Mouse (Mus musculus): Measurements from ENCODE around the gene Ddi2. TPM values are rescaled to one million over a fixed set of nuclear protein-coding genes. Genes with fewer than 3 reads are reported as not detected.
A peak's percentile ranks its signal among the peaks of the same experiment; 100 is the strongest.

Ddi2 gene
- polyA plus RNA-seq, 1 experiment from 2014 or later: 16.8 TPM

GRCm38 (mm10) chr4:141682706-141683230 is 40.5 kb downstream of the Ddi2 start:
- TF ChIP-seq EP300 (IDR thresholded peaks at IDR 0.05) (no peak), CTCF (IDR thresholded peaks at IDR 0.05) (no peak)
- Histone ChIP-seq H3K27ac (ENCODE audit: low read length) (no peak overlapping the region), H3K9ac (replicated peaks; ENCODE audit: low read depth) (no peak overlapping the region), H3K36me3 (ENCODE audit: insufficient read depth, low read length) (peaks cover 30% of the 10 kb centered on the region; the same call in 1 of the 2 replicates), H3K4me2 (replicated peaks; ENCODE audit: low read depth, low read length) (no peak overlapping the region), H3K4me3 (ENCODE audit: low read depth, low read length) (no peak overlapping the region), H3K4me1 (ENCODE audit: insufficient read depth, low read depth, low read length) (peaks cover 5% of the 10 kb centered on the region; the same call in 1 of the 2 replicates), H3K27me3 (replicated peaks; ENCODE audit: insufficient read depth, low read length) (no peaks in the 10 kb centered on the region), H3K9me3 (ENCODE audit: low read length) (no peaks in the 10 kb centered on the region)
- ATAC-seq (peak; percentile 34; the same call in 1 of the 2 replicates), DNase-seq (ENCODE audit: low spot score) (peak; percentile 34)
- 69% methylated on average over 12 of the region's 12 CpGs for WGBS

- peak; percentile 73 for ATAC-seq
- Histone ChIP-seq H3K36me3 (ENCODE audit: insufficient read depth, low read length) (peaks cover 29% of the 10 kb centered on the region; the same call in 1 of the 2 replicates), H3K9ac (replicated peaks; ENCODE audit: low read depth) (no peak overlapping the region), H3K9me3 (ENCODE audit: low read length) (no peaks in the 10 kb centered on the region), H3K27me3 (replicated peaks; ENCODE audit: insufficient read depth, low read length) (no peaks in the 10 kb centered on the region), H3K4me1 (ENCODE audit: insufficient read depth, low read depth, low read length) (peaks cover 5% of the 10 kb centered on the region; the same call in 1 of the 2 replicates), H3K4me2 (replicated peaks; ENCODE audit: low read depth, low read length) (no peak overlapping the region), H3K27ac (ENCODE audit: low read length) (peak overlapping the region; percentile 57; the same call in 1 of the 2 replicates), H3K4me3 (ENCODE audit: low read depth, low read length) (no peak overlapping the region)
- DNase-seq (ENCODE audit: low spot score): peak; percentile 76
- 44% methylated on average over 7 of the region's 7 CpGs for WGBS
- TF ChIP-seq CTCF (IDR thresholded peaks at IDR 0.05): no peak
- TF ChIP-seq EP300 (IDR thresholded peaks at IDR 0.05): no peak
Observed at GRCm38 (mm10) chr4:141681767-141682166, 41.5 kb downstream of the Ddi2 start.

- Histone ChIP-seq H3K9me3 (ENCODE audit: low read length) (no peaks in the 10 kb centered on the region), H3K4me1 (ENCODE audit: insufficient read depth, low read depth, low read length) (peaks cover 5% of the 10 kb centered on the region; the same call in 1 of the 2 replicates), H3K4me3 (ENCODE audit: low read depth, low read length) (no peak overlapping the region), H3K9ac (replicated peaks; ENCODE audit: low read depth) (no peak overlapping the region), H3K36me3 (ENCODE audit: insufficient read depth, low read length) (peaks cover 22% of the 10 kb centered on the region; the same call in 1 of the 2 replicates), H3K27me3 (replicated peaks; ENCODE audit: insufficient read depth, low read length) (no peaks in the 10 kb centered on the region), H3K27ac (ENCODE audit: low read length) (no peak overlapping the region), H3K4me2 (replicated peaks; ENCODE audit: low read depth, low read length) (no peak overlapping the region)
- no peak for ATAC-seq
- WGBS: 51% methylated on average over 12 of the region's 12 CpGs
- TF ChIP-seq CTCF (IDR thresholded peaks at IDR 0.05) (0 out of 2 replicates have a peak, but pooled peaks have one; percentile 7), EP300 (IDR thresholded peaks at IDR 0.05) (no peak)
- DNase-seq (ENCODE audit: low spot score): no peak
Observed at GRCm38 (mm10) chr4:141680892-141681291, 42.3 kb downstream of the Ddi2 start.

- ATAC-seq (no peak), DNase-seq (ENCODE audit: low spot score) (no peak)
- 90% methylated on average over 2 of the region's 2 CpGs for WGBS
- TF ChIP-seq EP300 (IDR thresholded peaks at IDR 0.05) (no peak), CTCF (IDR thresholded peaks at IDR 0.05) (no peak)
- Histone ChIP-seq H3K4me3 (ENCODE audit: low read depth, low read length) (no peak overlapping the region), H3K27me3 (replicated peaks; ENCODE audit: insufficient read depth, low read length) (no peaks in the 10 kb centered on the region), H3K9me3 (ENCODE audit: low read length) (no peaks in the 10 kb centered on the region), H3K4me1 (ENCODE audit: insufficient read depth, low read depth, low read length) (peaks cover 5% of the 10 kb centered on the region; the same call in 1 of the 2 replicates), H3K4me2 (replicated peaks; ENCODE audit: low read depth, low read length) (no peak overlapping the region), H3K9ac (replicated peaks; ENCODE audit: low read depth) (no peak overlapping the region), H3K27ac (ENCODE audit: low read length) (no peak overlapping the region), H3K36me3 (ENCODE audit: insufficient read depth, low read length) (peaks cover 5% of the 10 kb centered on the region; the same call in 1 of the 2 replicates)
Observed at GRCm38 (mm10) chr4:141679016-141679415, 44.2 kb downstream of the Ddi2 start.

GRCm38 (mm10) chr4:141676462-141676979 is 46.7 kb downstream of the Ddi2 start:
- no peaks in the 10 kb centered on the region for H3K4me1 ChIP-seq (ENCODE audit: insufficient read depth, low read depth, low read length)
- H3K9ac ChIP-seq (replicated peaks; ENCODE audit: low read depth): no peak overlapping the region
- no peaks in the 10 kb centered on the region for H3K36me3 ChIP-seq (ENCODE audit: insufficient read depth, low read length)
- ATAC-seq (no peak), DNase-seq (ENCODE audit: low spot score) (no peak)
- H3K27ac ChIP-seq (ENCODE audit: low read length): no peak overlapping the region
- H3K4me2 ChIP-seq (replicated peaks; ENCODE audit: low read depth, low read length): no peak overlapping the region
- H3K27me3 ChIP-seq (replicated peaks; ENCODE audit: insufficient read depth, low read length): no peaks in the 10 kb centered on the region
- no peaks in the 10 kb centered on the region for H3K9me3 ChIP-seq (ENCODE audit: low read length)
- 70% methylated on average over 5 of the region's 5 CpGs for whole genome bisulfite sequencing
- H3K4me3 ChIP-seq (ENCODE audit: low read depth, low read length): no peak overlapping the region
- no peak for TF ChIP-seq EP300 (IDR thresholded peaks at IDR 0.05)
- no peak for TF ChIP-seq CTCF (IDR thresholded peaks at IDR 0.05)

GRCm38 (mm10) chr4:141672325-141672724 is 50.9 kb downstream of the Ddi2 start:
- Histone ChIP-seq H3K4me3 (ENCODE audit: low read depth, low read length) (no peak overlapping the region), H3K4me2 (replicated peaks; ENCODE audit: low read depth, low read length) (no peak overlapping the region), H3K27me3 (replicated peaks; ENCODE audit: insufficient read depth, low read length) (no peaks in the 10 kb centered on the region), H3K36me3 (ENCODE audit: insufficient read depth, low read length) (no peaks in the 10 kb centered on the region), H3K9me3 (ENCODE audit: low read length) (no peaks in the 10 kb centered on the region), H3K9ac (replicated peaks; ENCODE audit: low read depth) (no peak overlapping the region), H3K4me1 (ENCODE audit: insufficient read depth, low read depth, low read length) (no peaks in the 10 kb centered on the region), H3K27ac (ENCODE audit: low read length) (no peak overlapping the region)
- 78% methylated on average over 13 of the region's 13 CpGs for WGBS
- DNase-seq (ENCODE audit: low spot score) (no peak), ATAC-seq (no peak)
- no peak for TF ChIP-seq EP300 (IDR thresholded peaks at IDR 0.05)
- TF ChIP-seq CTCF (IDR thresholded peaks at IDR 0.05): no peak

Measured in lung, postnatal 0 days (tissue).